Mouse (Mus musculus) liver, postnatal 0 days (tissue): ENCODE measurements around the gene Hoxa6.

ENCODE experiments used
- CTCF ChIP-seq: sonication (generic); IDR thresholded peaks from 2 replicates; pipeline ENCODE4 v1.5.1; 2016; ENCODE audit warnings: antibody characterized with exemption, low read depth
- EP300 ChIP-seq: IDR thresholded peaks from 2 replicates; pipeline ENCODE4 v1.6.1; 2016; ENCODE audit warnings: antibody characterized with exemption, low read depth, mild to moderate bottlenecking

DNA sequence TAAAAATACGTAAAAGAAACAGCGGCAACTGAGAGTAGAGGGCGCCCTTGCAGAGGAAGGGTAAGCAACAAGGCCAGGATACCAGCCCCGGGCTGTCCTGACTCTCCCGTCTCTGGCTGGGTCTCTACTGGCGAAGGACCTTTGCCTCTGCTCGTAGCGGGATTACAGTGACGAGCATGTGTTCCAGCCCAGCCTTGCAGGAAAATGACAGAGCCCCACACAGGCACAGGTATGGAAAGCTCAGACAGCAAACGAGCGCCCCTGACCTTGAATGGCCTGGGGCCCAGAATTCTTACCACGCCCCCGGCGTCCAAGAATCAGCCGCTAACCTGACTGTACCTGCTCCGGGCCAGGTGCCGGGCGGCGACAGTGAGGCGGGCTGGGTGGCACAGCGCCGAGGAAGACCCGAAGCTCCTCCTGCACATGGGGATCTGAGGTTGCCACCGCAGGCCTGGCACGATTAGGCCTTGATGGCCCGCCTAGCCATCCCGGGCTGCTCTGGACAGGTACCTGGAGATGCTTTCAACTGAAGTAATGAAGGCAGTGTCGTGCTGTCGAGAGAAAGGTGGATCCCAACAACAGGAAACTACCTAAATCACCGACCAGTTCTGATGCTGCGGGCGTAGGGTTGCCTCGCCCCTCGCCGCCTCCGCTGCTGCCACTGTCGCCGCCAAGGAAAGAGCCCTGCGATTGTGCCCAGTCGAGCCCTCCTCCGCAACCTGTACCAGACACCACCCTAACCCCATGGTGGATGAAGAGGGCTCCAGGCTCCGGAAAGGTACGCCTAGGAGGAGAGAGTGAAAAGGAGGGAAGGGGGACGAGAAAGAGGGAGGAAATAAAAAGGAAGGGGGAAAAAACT, 21.3 kb upstream of the Hoxa6 start:
- TF ChIP-seq CTCF: no peak
- TF ChIP-seq EP300: no peak
